Mouse (Mus musculus): ENCODE measurements around the gene Sult2a3. TPM values are rescaled to one million over a fixed set of nuclear protein-coding genes. Genes with fewer than 3 reads are reported as not detected.
"Not testable (repeated sequence)": the region's sequence is repeated elsewhere in the genome, so short reads cannot be mapped to it uniquely, and the experiment has no call there.

Sult2a3 gene
- 0.18 and 0.28 TPM in 2 replicates for polyA plus RNA-seq (2015; fragmentation: Nextera tagmentation; extraction: Ambion mirVana)

- Histone ChIP-seq H3K4me1 (replicated peaks) (no peaks in the 10 kb centered on the region), H3K27me3 (no peaks in the 10 kb centered on the region), H3K27ac (replicated peaks) (no peak within 1 kb of the TSS), H3K4me2 (no peak within 1 kb of the TSS), H3K9me3 (replicated peaks) (no peaks in the 10 kb centered on the region; the same call in 1 of the 2 replicates), H3K4me3 (replicated peaks) (no peak within 1 kb of the TSS), H3K9ac (no peak within 1 kb of the TSS), H3K36me3 (replicated peaks) (no peaks in the 10 kb centered on the region)
- 63% methylated on average over 2 of the region's 2 CpGs for WGBS (ENCODE audit: insufficient replicate concordance)
- no peak for ATAC-seq (ENCODE audit: insufficient read depth)
Observed at GRCm38 (mm10) chr7:14122944-14123343, at the start of gene Sult2a3. Gene Sult2a3 (minus strand): TSS chr7:14123044.

GRCm38 (mm10) chr7:14120436-14120835 is 2.4 kb downstream of the Sult2a3 start:
- no peaks in the 10 kb centered on the region for H3K4me1 ChIP-seq (replicated peaks)
- H3K27me3 ChIP-seq = no peaks in the 10 kb centered on the region
- no peak overlapping the region for H3K4me3 ChIP-seq (replicated peaks)
- no peaks in the 10 kb centered on the region for H3K36me3 ChIP-seq (replicated peaks)
- 55% methylated on average over 2 of the region's 2 CpGs for WGBS (ENCODE audit: insufficient replicate concordance)
- no peak overlapping the region for H3K9ac ChIP-seq
- H3K27ac ChIP-seq (replicated peaks) = no peak overlapping the region
- ATAC-seq (ENCODE audit: insufficient read depth) = no peak
- H3K4me2 ChIP-seq = no peak overlapping the region
- H3K9me3 ChIP-seq (replicated peaks) = no peaks in the 10 kb centered on the region

- 46% methylated on average over 3 of the region's 3 CpGs for WGBS (ENCODE audit: insufficient replicate concordance)
- not testable (repeated sequence) for H3K36me3 ChIP-seq (replicated peaks)
Observed at GRCm38 (mm10) chr7:14119865-14120264, 3.0 kb downstream of the Sult2a3 start.

GRCm38 (mm10) chr7:14116761-14117160 is 6.1 kb downstream of the Sult2a3 start:
- no peaks in the 10 kb centered on the region for H3K4me1 ChIP-seq (replicated peaks)
- H3K4me3 ChIP-seq (replicated peaks) = no peak overlapping the region
- no peaks in the 10 kb centered on the region for H3K9me3 ChIP-seq (replicated peaks)
- H3K27ac ChIP-seq (replicated peaks) = no peak overlapping the region
- no peaks in the 10 kb centered on the region for H3K36me3 ChIP-seq (replicated peaks)
- H3K9ac ChIP-seq = no peak overlapping the region
- H3K27me3 ChIP-seq = no peaks in the 10 kb centered on the region
- no peak for ATAC-seq (ENCODE audit: insufficient read depth)
- no peak overlapping the region for H3K4me2 ChIP-seq
- 32% methylated on average over 1 of the region's 1 CpGs for WGBS (ENCODE audit: insufficient replicate concordance)

More at GRCm38 (mm10) chr7:14119865-14120264, 3.0 kb downstream of the Sult2a3 start:
- H3K27me3 ChIP-seq; H3K4me3 ChIP-seq (replicated peaks); H3K9me3 ChIP-seq (replicated peaks); H3K4me2 ChIP-seq; H3K9ac ChIP-seq; H3K4me1 ChIP-seq (replicated peaks); ATAC-seq (ENCODE audit: insufficient read depth); H3K27ac ChIP-seq (replicated peaks): not testable (repeated sequence)

- not testable (repeated sequence) for H3K4me2 ChIP-seq; H3K27me3 ChIP-seq; H3K4me1 ChIP-seq (replicated peaks); H3K4me3 ChIP-seq (replicated peaks); H3K36me3 ChIP-seq (replicated peaks); ATAC-seq (ENCODE audit: insufficient read depth); H3K9me3 ChIP-seq (replicated peaks); H3K9ac ChIP-seq; H3K27ac ChIP-seq (replicated peaks)
- 40% methylated on average over 3 of the region's 3 CpGs for WGBS (ENCODE audit: insufficient replicate concordance)
Observed at GRCm38 (mm10) chr7:14114471-14114870, 8.4 kb downstream of the Sult2a3 start.

GRCm38 (mm10) chr7:14047821-14048220 is 75.0 kb downstream of the Sult2a3 start:
- H3K36me3 ChIP-seq (replicated peaks); H3K4me2 ChIP-seq; H3K4me1 ChIP-seq (replicated peaks); H3K27ac ChIP-seq (replicated peaks); H3K27me3 ChIP-seq; H3K9ac ChIP-seq; H3K9me3 ChIP-seq (replicated peaks); H3K4me3 ChIP-seq (replicated peaks); ATAC-seq (ENCODE audit: insufficient read depth): not testable (repeated sequence)
- 49% methylated on average over 1 of the region's 1 CpGs for WGBS (ENCODE audit: insufficient replicate concordance)

- H3K4me2 ChIP-seq; H3K4me3 ChIP-seq (replicated peaks); H3K9ac ChIP-seq; H3K27me3 ChIP-seq; H3K36me3 ChIP-seq (replicated peaks); H3K9me3 ChIP-seq (replicated peaks); H3K27ac ChIP-seq (replicated peaks); H3K4me1 ChIP-seq (replicated peaks); ATAC-seq (ENCODE audit: insufficient read depth): not testable (repeated sequence)
Observed at GRCm38 (mm10) chr7:14030831-14031230, 92.0 kb downstream of the Sult2a3 start.

Other genes with a start within 250 kb of the Sult2a3 start
- gene Sult2a4, start 133.4 kb downstream of the Sult2a3 start, polyA plus RNA-seq (2015; fragmentation: Nextera tagmentation; extraction: Ambion mirVana) = not detected in 2 replicates
- 0.20 and 0.36 TPM in 2 replicates for gene Sult2a6, start 131.8 kb upstream of the Sult2a3 start, polyA plus RNA-seq (2015; fragmentation: Nextera tagmentation; extraction: Ambion mirVana)
- 0.09 TPM in 1 of 2 replicates, not detected in the other for gene Obox8, start 210.5 kb upstream of the Sult2a3 start, polyA plus RNA-seq (2015; fragmentation: Nextera tagmentation; extraction: Ambion mirVana)